Mouse (Mus musculus) heart, adult 2 months (tissue): ENCODE results near the gene Sipa1l1. TPM values are rescaled to one million over a fixed set of nuclear protein-coding genes. Genes with fewer than 3 reads are reported as not detected.

Source experiments
- DNase-seq, 2 experiments: peaks; one replicate each; pipeline ENCODE4 v3.0.0; 2021
- H3K27ac ChIP-seq: fragments of 200-600 bp; 2 replicates; pipeline ENCODE4 v1.8.1; 2022
- H3K27me3 ChIP-seq: fragments of 200-500 bp; 2 replicates; pipeline ENCODE4 v1.6.1; 2012; ENCODE audit warnings: mild to moderate bottlenecking, low read length, inconsistent platforms, mixed read lengths; ENCODE audit not compliant: control insufficient read depth, insufficient read depth
- H3K36me3 ChIP-seq: fragments of 200-500 bp; 2 replicates; pipeline ENCODE4 v1.6.1; 2012; ENCODE audit warnings: low read length, inconsistent platforms; ENCODE audit not compliant: control insufficient read depth, insufficient read depth
- H3K4me1 ChIP-seq: fragments of 200-500 bp; 2 replicates; pipeline ENCODE4 v1.6.1; 2011; ENCODE audit warnings: low read length; ENCODE audit not compliant: control insufficient read depth, insufficient read depth
- H3K4me3 ChIP-seq: fragments of 200-600 bp; 2 replicates; pipeline ENCODE4 v1.8.1; 2022
- H3K79me2 ChIP-seq: fragments of 200-500 bp; replicated peaks from 2 replicates; pipeline ENCODE4 v1.6.1; 2012; ENCODE audit warnings: mild to moderate bottlenecking, inconsistent platforms, low read length, moderate library complexity, mixed read lengths; ENCODE audit not compliant: control insufficient read depth, insufficient read depth
- H3K9ac ChIP-seq: fragments of 200-500 bp; 2 replicates; pipeline ENCODE4 v1.6.1; 2012; ENCODE audit warnings: low read depth, mild to moderate bottlenecking, control low read depth, inconsistent platforms, low read length, mixed read lengths
- CTCF ChIP-seq: fragments of 200-600 bp; IDR thresholded peaks from 2 replicates; pipeline ENCODE4 v1.8.1; 2022; ENCODE audit warnings: antibody characterized with exemption, mild to moderate bottlenecking, moderate library complexity
- EP300 ChIP-seq: fragments of 200-500 bp; IDR thresholded peaks from 2 replicates; pipeline ENCODE4 v1.6.1; 2011; ENCODE audit warnings: low read depth, low read length, control low read depth; ENCODE audit not compliant: insufficient read depth
- POLR2A ChIP-seq: fragments of 200-500 bp; IDR thresholded peaks from 2 replicates; pipeline ENCODE4 v1.6.1; 2011; ENCODE audit warnings: mild to moderate bottlenecking, low read depth, low read length, control low read depth; ENCODE audit not compliant: insufficient read depth
- WGBS: fragments of 180-500 bp; shearing (Covaris S2); methylation state at CpG from one replicate; pipeline ENCODE4 v1.1.7; 2018; 5-methylcytosine and 5-hydroxymethylcytosine counted together
- intact Hi-C: fragments of 180-260 bp; cut with DNase I; formaldehyde crosslinking; loops from one replicate; pipeline ENCODE4 v1.15.1; 2025
- long read RNA-seq: library from polyadenylated mRNA; stranded (forward); transcript quantifications from one replicate; pipeline ENCODE4 v2.0.0, GENCODE M21; 2021
- polyA plus RNA-seq: library from polyadenylated mRNA; depleted of rRNA; stranded (reverse); fragments of >200 nt; gene quantifications from 2 replicates; pipeline ENCODE4 v1.2.3, GENCODE M21; 2012; rRNA removed
- total RNA-seq, 2 experiments: library from RNA; stranded (reverse); gene quantifications; 2 replicates each; pipeline ENCODE4 v1.2.3; 2021

The Sipa1l1 gene
- total RNA-seq, result 1 to 10 TPM; 6.9 to 9.1 TPM
- 8.4 and 9.9 TPM in 2 replicates for polyA plus RNA-seq
- long read RNA-seq, partial matches to known transcripts, result 1 of 2 reads
- long read RNA-seq, other reads (novel, unspliced or antisense), result 1 of 2 reads

- no peak for TF ChIP-seq EP300
- TF ChIP-seq CTCF, result peak; percentile 16; the same call in 1 of the 2 replicates
- TF ChIP-seq POLR2A, result peak; percentile 71
- DNase-seq, result peak; percentile 90 to 94
- 2% methylated on average over 43 of the region's 43 CpGs for WGBS
- Histone ChIP-seq H3K27ac (peak within 1 kb of the TSS; percentile 86), H3K4me1 (no peaks in the 10 kb centered on the region; the same call in none of the 2 replicates), H3K4me3 (peak within 1 kb of the TSS; percentile 95), H3K27me3 (no peaks in the 10 kb centered on the region), H3K9ac (peak within 1 kb of the TSS; percentile 77), H3K79me2 (no peaks in the 10 kb centered on the region), H3K36me3 (no peaks in the 10 kb centered on the region)
- intact Hi-C loops, result loop anchor here (5.0 kb wide), 1 partner anchor 47 kb away; no protein-coding TSS in a partner anchor
These were observed at the start of gene Sipa1l1 for GRCm38 (mm10) chr12:82168820-82169533. Sipa1l1 (plus strand) TSS chr12:82169320.

GRCm38 (mm10) chr12:82121947-82122346 is 47.2 kb upstream of the Sipa1l1 start:
- intact Hi-C loops, result loop anchor here (5.0 kb wide), 1 partner anchor 45 kb away; the partner anchor contains the start of gene Sipa1l1
- Histone ChIP-seq H3K36me3 (no peaks in the 10 kb centered on the region; the same call in 1 of the 2 replicates), H3K79me2 (no peaks in the 10 kb centered on the region), H3K27me3 (no peaks in the 10 kb centered on the region), H3K9ac (no peak overlapping the region), H3K27ac (peak overlapping the region; percentile 63), H3K4me1 (peaks cover 5% of the 10 kb centered on the region), H3K4me3 (no peak overlapping the region)
- DNase-seq, result no peak
- WGBS, result 32% methylated on average over 10 of the region's 10 CpGs
- TF ChIP-seq POLR2A (no peak), CTCF (no peak)

DNA sequence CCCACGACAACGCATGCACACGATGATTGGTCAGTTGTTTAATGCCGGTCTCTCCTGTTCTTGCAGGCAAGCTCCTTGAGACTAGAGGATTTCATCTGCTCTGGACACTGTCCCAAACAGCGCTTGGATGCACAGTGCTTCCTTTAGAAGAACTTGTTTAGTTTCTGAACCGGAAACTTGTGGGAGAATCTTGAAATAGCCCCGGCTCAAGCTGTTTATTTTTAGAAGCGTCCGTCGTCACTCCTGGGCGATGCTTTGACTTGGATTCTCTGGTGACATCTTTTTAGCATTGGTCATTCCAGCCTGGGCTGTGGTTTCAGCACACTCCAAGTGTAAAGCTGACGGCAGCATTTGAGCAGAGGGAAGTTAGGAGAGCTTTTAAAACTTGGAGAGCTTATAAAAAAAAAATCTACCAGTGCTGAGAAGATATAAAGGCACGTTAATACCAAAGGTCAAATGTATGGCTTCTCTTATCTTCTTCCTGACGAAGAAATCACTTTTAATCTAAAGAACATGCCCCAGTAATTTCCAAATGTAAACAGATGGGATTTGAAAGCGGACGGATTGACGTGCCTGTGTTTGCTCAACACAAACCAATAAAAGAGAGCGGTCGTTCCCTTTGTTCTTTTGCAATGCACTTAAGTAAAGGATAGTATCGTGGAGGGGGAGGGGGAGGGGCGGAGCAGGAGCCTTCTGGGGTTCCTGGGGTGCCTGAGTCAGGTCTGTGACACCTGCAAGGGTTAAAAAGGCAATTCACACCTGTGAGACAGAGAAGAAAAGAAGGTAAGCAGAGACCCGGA is 46.5 kb upstream of the Sipa1l1 start:
- no peak for TF ChIP-seq EP300
- TF ChIP-seq POLR2A, result no peak
- TF ChIP-seq CTCF, result no peak
- no peaks in the 10 kb centered on the region for H3K27me3 ChIP-seq
- no peaks in the 10 kb centered on the region for H3K79me2 ChIP-seq
- H3K4me1 ChIP-seq, result peaks cover 5% of the 10 kb centered on the region
- peak overlapping the region; percentile 24; the same call in 1 of the 2 replicates for H3K4me3 ChIP-seq
- no peak overlapping the region for H3K9ac ChIP-seq
- H3K36me3 ChIP-seq, result no peaks in the 10 kb centered on the region; the same call in 1 of the 2 replicates
- peak overlapping the region; percentile 63 for H3K27ac ChIP-seq
- intact Hi-C loops, result loop anchor here (5.0 kb wide), 1 partner anchor 45 kb away; the partner anchor contains the start of gene Sipa1l1
- DNase-seq, result peak; percentile 47 to 76
- 4% methylated on average over 22 of the region's 22 CpGs for WGBS

GRCm38 (mm10) chr12:82126796-82127195 is 42.3 kb upstream of the Sipa1l1 start:
- WGBS, result 74% methylated on average over 3 of the region's 3 CpGs

GRCm38 (mm10) chr12:82139234-82140166 is 29.6 kb upstream of the Sipa1l1 start:
- no peaks in the 10 kb centered on the region for H3K79me2 ChIP-seq
- intact Hi-C loops, result no loop called here
- H3K9ac ChIP-seq, result no peak overlapping the region
- DNase-seq, result no peak
- no peaks in the 10 kb centered on the region for H3K36me3 ChIP-seq
- H3K4me1 ChIP-seq, result no peaks in the 10 kb centered on the region
- H3K27me3 ChIP-seq, result no peaks in the 10 kb centered on the region
- no peak overlapping the region for H3K4me3 ChIP-seq
- 72% methylated on average over 17 of the region's 17 CpGs for WGBS
- H3K27ac ChIP-seq, result no peak overlapping the region
- TF ChIP-seq CTCF (no peak), EP300 (no peak), POLR2A (no peak)

More at GRCm38 (mm10) chr12:82126796-82127195, 42.3 kb upstream of the Sipa1l1 start:
- Histone ChIP-seq H3K27ac (no peak overlapping the region), H3K36me3 (no peaks in the 10 kb centered on the region; the same call in 1 of the 2 replicates), H3K9ac (no peak overlapping the region), H3K27me3 (no peaks in the 10 kb centered on the region), H3K4me3 (no peak overlapping the region), H3K79me2 (no peaks in the 10 kb centered on the region), H3K4me1 (peaks cover 5% of the 10 kb centered on the region)
- intact Hi-C loops, result no loop called here
- no peak for DNase-seq
- no peak for TF ChIP-seq CTCF
- no peak for TF ChIP-seq EP300
- no peak for TF ChIP-seq POLR2A
